Mouse (Mus musculus) myocyte (in vitro differentiated cells): ENCODE results near the gene Steap3. TPM values are rescaled to one million over a fixed set of nuclear protein-coding genes. Genes with fewer than 3 reads are reported as not detected.

ENCODE experiments used
- H3K27me3 ChIP-seq: one replicate; pipeline ENCODE4 v1.6.1; 2011; ENCODE audit not compliant: control insufficient read depth, insufficient read depth, insufficient read length
- H3K36me3 ChIP-seq: one replicate; pipeline ENCODE4 v1.6.1; 2011; ENCODE audit not compliant: control insufficient read depth, insufficient read depth
- H3K4me2 ChIP-seq: one replicate; pipeline ENCODE4 v1.6.1; 2011; ENCODE audit warnings: low read depth, control low read depth
- H3K4me3 ChIP-seq: one replicate; pipeline ENCODE4 v1.5.1; 2011; ENCODE audit warnings: mild to moderate bottlenecking, control low read depth, moderate library complexity
- H3K79me2 ChIP-seq: one replicate; pipeline ENCODE4 v1.6.1; 2011; ENCODE audit not compliant: control insufficient read depth, insufficient read depth
- H3ac ChIP-seq: one replicate; pipeline ENCODE4 v1.6.1; 2011; ENCODE audit not compliant: control insufficient read depth, insufficient read length
- CEBPB ChIP-seq: IDR thresholded peaks from 2 replicates; pipeline ENCODE4 v1.6.1; 2011; ENCODE audit warnings: mild to moderate bottlenecking, moderate library complexity; ENCODE audit not compliant: poor library complexity, insufficient read depth, severe bottlenecking
- E2F4 ChIP-seq: IDR thresholded peaks from one replicate; pipeline ENCODE4 v1.6.1; 2011; ENCODE audit warnings: mild to moderate bottlenecking, control low read depth, moderate library complexity; ENCODE audit not compliant: insufficient read depth
- MAX ChIP-seq: IDR thresholded peaks from one replicate; pipeline ENCODE4 v1.6.1; 2011; ENCODE audit warnings: low read depth, mild to moderate bottlenecking, control low read depth
- MYOD1 ChIP-seq, 3 experiments: IDR thresholded peaks; one replicate each; pipeline ENCODE4 v1.6.1; 2011; ENCODE audit warnings: control low read depth in 2 of 3, low read depth in 2 of 3, mild to moderate bottlenecking in 2 of 3, moderate library complexity in 1 of 3; ENCODE audit not compliant: insufficient read length in 2 of 3, control insufficient read depth in 1 of 3
- MYOG ChIP-seq, 3 experiments: IDR thresholded peaks; one replicate each; pipeline ENCODE4 v1.6.1; 2011; ENCODE audit warnings: control low read depth in 2 of 3, low read depth in 2 of 3, mild to moderate bottlenecking in 2 of 3; ENCODE audit not compliant: insufficient read length in 2 of 3, control insufficient read depth in 1 of 3, insufficient read depth in 1 of 3
- POLR2A ChIP-seq: IDR thresholded peaks from one replicate; pipeline ENCODE4 v1.6.1; 2011; ENCODE audit warnings: low read depth, mild to moderate bottlenecking, control low read depth, moderate library complexity; ENCODE audit not compliant: insufficient read length
- POLR2AphosphoS2 ChIP-seq: IDR thresholded peaks from one replicate; pipeline ENCODE4 v1.6.1; 2011; ENCODE audit warnings: low read depth, control low read depth; ENCODE audit not compliant: insufficient read length
- REST ChIP-seq: IDR thresholded peaks from one replicate; pipeline ENCODE4 v1.6.1; 2011; ENCODE audit warnings: mild to moderate bottlenecking, control low read depth, moderate library complexity; ENCODE audit not compliant: insufficient read depth, insufficient read length
- SRF ChIP-seq: IDR thresholded peaks from one replicate; pipeline ENCODE4 v1.6.1; 2011; ENCODE audit warnings: low read depth; ENCODE audit not compliant: control insufficient read depth, insufficient read length
- TCF12 ChIP-seq: IDR thresholded peaks from one replicate; pipeline ENCODE4 v1.6.1; 2011; ENCODE audit warnings: mild to moderate bottlenecking, control low read depth; ENCODE audit not compliant: poor library complexity, insufficient read depth, severe bottlenecking
- TCF3 ChIP-seq: IDR thresholded peaks from one replicate; pipeline ENCODE4 v1.6.1; 2011; ENCODE audit warnings: low read depth, control low read depth; ENCODE audit not compliant: insufficient read length
- USF1 ChIP-seq: IDR thresholded peaks from one replicate; pipeline ENCODE4 v1.6.1; 2011; ENCODE audit warnings: low read depth, mild to moderate bottlenecking, control low read depth, moderate library complexity
- polyA plus RNA-seq: library from polyadenylated mRNA; unstranded; fragments of >200 nt; fragmentation: generic; extraction: Trizol; gene quantifications from one replicate; pipeline ENCODE4 v1.2.1, GENCODE M21; 2012; ENCODE audit warnings: missing spikeins

The Steap3 gene
- polyA plus RNA-seq, 1 experiment = 33.7 TPM

DNA sequence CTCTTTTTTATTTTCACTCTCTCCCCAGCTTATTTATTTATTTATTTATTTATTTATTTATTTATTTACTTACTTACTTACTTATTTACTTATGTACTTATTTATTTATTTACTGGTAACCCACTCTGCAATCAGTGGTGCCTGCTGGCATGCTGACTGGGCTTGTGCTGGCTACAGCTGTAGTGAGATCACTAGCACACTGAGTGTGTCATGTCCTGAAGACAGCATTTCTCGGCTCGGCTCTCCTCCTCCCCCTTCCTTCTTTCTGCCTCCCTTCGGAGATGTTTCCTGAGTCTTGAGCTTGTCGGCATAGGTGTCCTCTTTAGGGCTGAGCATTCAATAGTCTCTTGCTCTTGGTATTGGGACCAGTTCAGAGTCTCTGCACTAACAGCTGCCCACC is 73.6 kb downstream of the Steap3 start:
- TF ChIP-seq MAX = no peak
- no peak for TF ChIP-seq USF1
- TF ChIP-seq MYOD1 (IDR thresholded peaks at IDR 0.05; ENCODE audit: control insufficient read depth in 1 of 3, insufficient read length in 2 of 3, low read depth in 2 of 3) = no peak
- TF ChIP-seq TCF12 = no peak
- TF ChIP-seq POLR2A = no peak
- TF ChIP-seq MYOG (IDR thresholded peaks at IDR 0.05; ENCODE audit: control insufficient read depth in 1 of 3, insufficient read depth in 1 of 3, insufficient read length in 2 of 3, low read depth in 2 of 3) = no peak
- TF ChIP-seq TCF3 = no peak
- TF ChIP-seq E2F4 = no peak
- no peak for TF ChIP-seq POLR2AphosphoS2
- no peak for TF ChIP-seq REST
- TF ChIP-seq SRF = no peak
- TF ChIP-seq CEBPB = no peak
- Histone ChIP-seq H3K36me3 (no peaks in the 10 kb centered on the region), H3K27me3 (no peaks in the 10 kb centered on the region), H3K4me3 (no peak overlapping the region), H3ac (no peak overlapping the region), H3K79me2 (no peaks in the 10 kb centered on the region), H3K4me2 (no peak overlapping the region)

DNA sequence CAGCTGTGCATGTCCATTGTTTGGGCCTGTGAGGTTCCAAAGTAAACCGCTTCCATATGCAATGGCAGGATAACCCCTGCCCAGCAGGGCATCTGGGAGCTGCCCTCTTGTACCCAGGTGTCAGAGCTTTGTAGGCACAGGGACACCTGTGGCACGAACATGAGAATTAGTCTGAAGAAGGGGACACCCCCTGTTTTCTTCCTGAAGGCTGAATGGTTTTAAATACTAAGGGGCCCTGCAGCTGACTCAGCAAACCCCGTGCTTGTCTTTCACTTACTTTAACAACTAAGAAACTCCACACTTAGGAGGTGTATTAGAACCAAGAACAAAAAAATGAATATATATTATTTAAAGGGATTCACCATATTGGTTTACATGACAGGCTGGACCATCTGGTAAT is 74.4 kb downstream of the Steap3 start:
- H3ac ChIP-seq = no peak overlapping the region
- H3K36me3 ChIP-seq = no peaks in the 10 kb centered on the region
- no peaks in the 10 kb centered on the region for H3K79me2 ChIP-seq
- no peak overlapping the region for H3K4me3 ChIP-seq
- H3K4me2 ChIP-seq = no peak overlapping the region
- TF ChIP-seq MYOD1 (IDR thresholded peaks at IDR 0.05; ENCODE audit: control insufficient read depth in 1 of 3, insufficient read length in 2 of 3, low read depth in 2 of 3) (no peak), TCF3 (no peak), MAX (no peak), USF1 (no peak), POLR2AphosphoS2 (no peak), CEBPB (no peak), SRF (no peak), POLR2A (no peak), TCF12 (no peak), E2F4 (no peak), MYOG (IDR thresholded peaks at IDR 0.05; ENCODE audit: control insufficient read depth in 1 of 3, insufficient read depth in 1 of 3, insufficient read length in 2 of 3, low read depth in 2 of 3) (no peak)
- H3K27me3 ChIP-seq = no peaks in the 10 kb centered on the region

DNA sequence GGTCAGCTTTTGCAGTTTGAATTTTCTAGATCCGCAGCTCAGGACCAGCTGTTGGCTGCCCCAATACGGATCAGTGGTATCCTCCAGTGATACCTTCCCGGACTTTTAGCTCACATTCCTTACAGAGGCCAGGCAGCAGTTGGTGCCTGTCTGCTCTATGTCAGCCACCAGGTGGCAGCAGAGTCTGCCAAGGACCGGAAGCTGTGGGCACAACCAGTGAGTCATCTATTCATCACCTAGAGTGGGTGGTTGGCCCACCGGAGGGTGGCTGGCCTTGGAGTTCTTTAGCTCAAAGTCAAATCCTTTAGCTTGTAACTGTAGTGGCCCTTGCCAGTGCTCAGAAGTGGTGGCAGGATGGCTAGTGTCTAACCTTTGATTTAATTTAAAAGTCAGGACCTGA is 75.3 kb downstream of the Steap3 start:
- H3K27me3 ChIP-seq = no peaks in the 10 kb centered on the region
- no peak overlapping the region for H3K4me2 ChIP-seq
- no peaks in the 10 kb centered on the region for H3K79me2 ChIP-seq
- TF ChIP-seq REST (no peak), MYOD1 (IDR thresholded peaks at IDR 0.05; ENCODE audit: control insufficient read depth in 1 of 3, insufficient read length in 2 of 3, low read depth in 2 of 3) (peak in 1 of 3 experiments; percentile 28), MYOG (IDR thresholded peaks at IDR 0.05; ENCODE audit: control insufficient read depth in 1 of 3, insufficient read depth in 1 of 3, insufficient read length in 2 of 3, low read depth in 2 of 3) (peak in 1 of 3 experiments; percentile 31), E2F4 (no peak)
- H3ac ChIP-seq = no peak overlapping the region
- H3K4me3 ChIP-seq = no peak overlapping the region
- H3K36me3 ChIP-seq = no peaks in the 10 kb centered on the region

DNA sequence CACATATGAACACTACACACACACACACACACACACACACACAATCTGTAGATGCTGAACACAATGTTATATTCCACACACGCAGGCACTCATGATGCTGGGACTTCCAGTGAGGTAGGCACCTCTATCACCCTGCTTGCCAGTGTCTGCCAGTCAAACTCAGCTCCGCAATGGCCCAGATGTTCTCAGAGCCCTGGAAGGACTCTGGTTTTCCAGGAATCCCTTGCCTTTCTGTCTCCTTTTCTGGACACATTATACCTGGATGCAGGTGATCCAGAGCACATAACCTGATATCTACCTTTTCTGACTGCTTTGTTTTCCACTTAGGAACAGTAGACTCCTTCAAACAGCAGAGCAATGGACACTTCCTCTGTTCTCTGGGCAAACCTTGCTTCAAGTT is 75.8 kb downstream of the Steap3 start:
- no peak for TF ChIP-seq TCF3
- no peak for TF ChIP-seq E2F4
- no peak for TF ChIP-seq POLR2AphosphoS2
- TF ChIP-seq USF1 = no peak
- no peak for TF ChIP-seq MYOD1 (IDR thresholded peaks at IDR 0.05; ENCODE audit: control insufficient read depth in 1 of 3, insufficient read length in 2 of 3, low read depth in 2 of 3)
- no peak for TF ChIP-seq MYOG (IDR thresholded peaks at IDR 0.05; ENCODE audit: control insufficient read depth in 1 of 3, insufficient read depth in 1 of 3, insufficient read length in 2 of 3, low read depth in 2 of 3)
- TF ChIP-seq CEBPB = no peak
- no peak for TF ChIP-seq TCF12
- no peak for TF ChIP-seq POLR2A
- no peak for TF ChIP-seq REST
- Histone ChIP-seq H3K36me3 (no peaks in the 10 kb centered on the region), H3K27me3 (no peaks in the 10 kb centered on the region), H3K79me2 (no peaks in the 10 kb centered on the region), H3ac (no peak overlapping the region), H3K4me2 (no peak overlapping the region), H3K4me3 (no peak overlapping the region)

DNA sequence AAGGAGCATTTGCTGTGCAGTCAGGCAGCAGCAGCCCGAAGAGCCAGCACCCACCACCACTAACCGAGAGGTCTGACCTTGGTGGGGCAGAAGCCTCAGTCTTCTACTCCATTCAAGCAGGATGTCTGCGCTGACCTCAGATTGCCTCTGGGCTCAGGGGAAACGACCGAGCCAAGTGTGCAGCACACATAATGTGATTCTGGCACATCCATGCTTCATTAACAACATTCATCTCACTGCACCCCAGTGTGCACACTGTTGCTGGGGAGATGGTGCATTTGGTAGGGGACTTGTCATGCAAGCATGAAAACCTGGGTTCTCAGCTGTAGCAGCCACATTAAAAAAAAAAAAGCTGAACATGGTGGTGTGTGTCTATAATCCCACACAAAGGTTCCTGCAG is 76.6 kb downstream of the Steap3 start:
- Histone ChIP-seq H3K4me2 (no peak overlapping the region), H3K27me3 (no peaks in the 10 kb centered on the region), H3K4me3 (no peak overlapping the region), H3K36me3 (no peaks in the 10 kb centered on the region), H3ac (no peak overlapping the region), H3K79me2 (no peaks in the 10 kb centered on the region)
- TF ChIP-seq MYOD1 (IDR thresholded peaks at IDR 0.05; ENCODE audit: control insufficient read depth in 1 of 3, insufficient read length in 2 of 3, low read depth in 2 of 3) (no peak), SRF (no peak), USF1 (no peak), E2F4 (no peak), TCF12 (no peak), POLR2A (no peak), MYOG (IDR thresholded peaks at IDR 0.05; ENCODE audit: control insufficient read depth in 1 of 3, insufficient read depth in 1 of 3, insufficient read length in 2 of 3, low read depth in 2 of 3) (no peak), REST (no peak), TCF3 (no peak), CEBPB (no peak), POLR2AphosphoS2 (no peak), MAX (no peak)
